ENCODE assay signal across 8 mouse cellular contexts in genomic region chr7:64751465-64751864, GRCm38 (mm10).
A peak's percentile ranks its signal among the peaks of the same experiment; 100 is the strongest.
DNase-seq lines count a peak whose midpoint lies in the region; ATAC-seq and TF ChIP-seq lines count a peak whose summit lies in the region.

No protein-coding gene starts in this region.

- H3K4me1 ChIP-seq in ES-E14 (ENCODE audit: control insufficient read depth in 2 of 2, insufficient read depth in 2 of 2, low read length in 2 of 2, poor library complexity in 1 of 2): peaks cover 0 to 2% of the 10 kb centered on the region in 2 experiments; a peak in 1 of 4 replicates
- H3K4me1 ChIP-seq in embryonic facial prominence, embryonic 14.5 days (ENCODE audit: control insufficient read depth, insufficient read depth, low read length): no peaks in the 10 kb centered on the region

- H3K27ac ChIP-seq in ES-E14 (ENCODE audit: insufficient read depth, low read depth, low read length, poor library complexity, severe bottlenecking): no peak overlapping the region
- no peak overlapping the region for H3K27ac ChIP-seq in embryonic facial prominence, embryonic 14.5 days (replicated peaks; ENCODE audit: low read depth, low read length)

- WGBS in embryonic facial prominence, embryonic 14.5 days: 40% methylated on average over 3 of the region's 5 CpGs

- H3K9me3 ChIP-seq in ES-E14 (ENCODE audit: control insufficient read depth, insufficient read depth, low read depth, low read length): no peaks in the 10 kb centered on the region
- H3K9me3 ChIP-seq in embryonic facial prominence, embryonic 14.5 days (ENCODE audit: control insufficient read depth, low read length): no peaks in the 10 kb centered on the region

- no peaks in the 10 kb centered on the region for H3K36me3 ChIP-seq in ES-E14 (ENCODE audit: control insufficient read depth, insufficient read depth, low read length, poor library complexity, severe bottlenecking)
- no peaks in the 10 kb centered on the region for H3K36me3 ChIP-seq in embryonic facial prominence, embryonic 14.5 days (ENCODE audit: control insufficient read depth, insufficient read depth, low read length)

- H3K27me3 ChIP-seq in embryonic facial prominence, embryonic 14.5 days (replicated peaks; ENCODE audit: control insufficient read depth, insufficient read depth, low read length): no peaks in the 10 kb centered on the region

- in situ Hi-C loops in ES-E14 (cut with MboI; ENCODE audit: low sequenced_read_pairs in 2 of 2, unreplicated experiment in 2 of 2): no loop called here

- DNase-seq in ES-E14 (ENCODE audit: low read depth, low spot score): peak; percentile 58
- DNase-seq in adrenal gland, postnatal 25 days: peak; percentile 57
- DNase-seq in embryonic facial prominence, embryonic 14.5 days (ENCODE audit: low spot score): peak; percentile 76
- DNase-seq in heart, postnatal 4 days: peak; percentile 70
- peak; percentile 50 to 75 for DNase-seq in layer of hippocampus, adult 18-20 months (ENCODE audit: low spot score in 2 of 2)
- peak; percentile 62 for DNase-seq in lung, postnatal 14 days
- DNase-seq in retina, postnatal 1 day: peak; percentile 83
- no peak for DNase-seq in T-cell, adult 2 months (ENCODE audit: low spot score)

- peak; percentile 41; the same call in 1 of the 2 replicates for ATAC-seq in embryonic facial prominence, embryonic 14.5 days (ENCODE audit: low read depth)

- no peak overlapping the region for H3K4me2 ChIP-seq in embryonic facial prominence, embryonic 14.5 days (ENCODE audit: low read depth, low read length)

- no peak overlapping the region for H3K9ac ChIP-seq in ES-E14 (ENCODE audit: insufficient read depth, low read depth, low read length, poor library complexity, severe bottlenecking)
- H3K9ac ChIP-seq in embryonic facial prominence, embryonic 14.5 days (ENCODE audit: low read depth, low read length): no peak overlapping the region

- H3K4me3 ChIP-seq in ES-E14 (ENCODE audit: insufficient read depth in 1 of 2, low read depth in 1 of 2, low read length in 2 of 2, poor library complexity in 1 of 2, severe bottlenecking in 1 of 2): no peak overlapping the region
- H3K4me3 ChIP-seq in embryonic facial prominence, embryonic 14.5 days (ENCODE audit: low read depth, low read length): no peak overlapping the region

TF ChIP-seq in ES-E14, 5 proteins besides CTCF, POLR2A, EP300 and RAD21:
- TF ChIP-seq ZC3H11A (IDR thresholded peaks at IDR 0.05; ENCODE audit: borderline replicate concordance, low read depth, low read length) (peak; percentile 58; the same call in 1 of the 2 replicates), ZNF384 (IDR thresholded peaks at IDR 0.05; ENCODE audit: low read depth, low read length) (no peak)
